Mouse (Mus musculus) common myeloid progenitor, adult 5-6 weeks (primary cell): ENCODE measurements around the gene Tnfsfm13. TPM values are rescaled to one million over a fixed set of nuclear protein-coding genes. Genes with fewer than 3 reads are reported as not detected.
"Not testable (repeated sequence)": the region's sequence is repeated elsewhere in the genome, so short reads cannot be mapped to it uniquely, and the experiment has no call there.

Experiments used
- ATAC-seq: replicated peaks from 2 replicates; pipeline ENCODE4 v1.8.0; 2016; ENCODE audit warnings: low read depth, mild to moderate bottlenecking, moderate TSS enrichment, inconsistent platforms; ENCODE audit not compliant: poor library complexity, severe bottlenecking
- total RNA-seq: library from RNA; stranded (forward); fragments of 200-1000, 187-1606 nt; gene quantifications from 2 replicates; pipeline ENCODE4 v1.2.3, GENCODE M21; 2017

The Tnfsfm13 gene
- total RNA-seq, 1 experiment from 2014 or later: 2.1 TPM

DNA sequence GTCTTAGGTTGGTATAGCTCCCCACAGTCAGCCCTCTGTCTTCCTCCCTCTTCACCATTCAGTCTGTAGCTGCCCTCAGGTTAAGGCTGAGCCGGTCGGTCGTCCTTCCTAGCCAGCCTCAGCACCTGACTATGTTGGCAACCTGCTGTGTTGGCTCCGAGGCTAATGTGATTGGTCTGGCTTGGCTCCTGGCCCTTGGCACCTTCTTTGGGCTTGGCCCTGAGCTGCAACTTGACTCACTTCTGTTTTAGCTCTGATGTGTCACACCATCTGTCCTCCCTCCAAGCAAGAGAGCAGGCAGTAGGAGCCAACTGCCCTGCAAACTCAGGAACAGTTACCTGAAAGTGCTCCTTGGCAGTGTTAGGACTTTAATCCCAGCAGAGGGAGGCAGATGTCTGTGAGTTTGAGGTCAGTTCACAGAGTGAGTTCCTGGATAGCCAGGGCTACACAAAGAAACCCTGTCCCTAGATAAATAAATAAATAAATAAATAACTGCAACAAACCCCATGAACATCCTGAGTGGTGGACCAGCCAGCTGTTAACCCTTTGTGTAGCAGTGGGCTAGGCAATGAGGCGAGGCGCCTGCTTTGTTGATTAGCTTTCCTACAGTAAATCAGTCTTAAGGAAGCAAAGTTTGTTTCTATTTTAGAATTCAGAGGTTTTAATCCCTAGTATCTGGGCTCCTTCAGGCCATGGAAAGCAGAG is 11.0 kb upstream of the Tnfsfm13 start:
- ATAC-seq: no peak

DNA sequence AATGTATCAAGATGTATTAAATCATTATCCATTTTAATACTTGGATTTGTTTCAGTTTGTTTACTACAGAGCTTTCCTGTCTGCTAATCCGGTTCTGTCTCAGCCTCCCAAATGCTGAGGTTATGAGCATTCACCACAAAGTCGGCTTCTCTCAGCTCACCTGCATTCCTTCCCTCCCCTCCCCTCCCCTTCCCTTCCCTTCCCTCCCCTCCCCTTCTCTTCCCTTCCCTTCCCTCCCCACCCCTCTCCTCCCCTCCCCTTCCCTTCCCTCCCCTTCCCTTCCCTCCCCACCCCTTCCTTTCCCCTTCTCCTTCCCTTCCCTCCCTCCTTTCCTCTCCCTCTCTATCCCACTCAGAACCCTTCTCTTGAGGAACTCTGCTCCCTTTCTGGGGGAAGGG is 8.7 kb upstream of the Tnfsfm13 start:
- ATAC-seq: no peak

DNA sequence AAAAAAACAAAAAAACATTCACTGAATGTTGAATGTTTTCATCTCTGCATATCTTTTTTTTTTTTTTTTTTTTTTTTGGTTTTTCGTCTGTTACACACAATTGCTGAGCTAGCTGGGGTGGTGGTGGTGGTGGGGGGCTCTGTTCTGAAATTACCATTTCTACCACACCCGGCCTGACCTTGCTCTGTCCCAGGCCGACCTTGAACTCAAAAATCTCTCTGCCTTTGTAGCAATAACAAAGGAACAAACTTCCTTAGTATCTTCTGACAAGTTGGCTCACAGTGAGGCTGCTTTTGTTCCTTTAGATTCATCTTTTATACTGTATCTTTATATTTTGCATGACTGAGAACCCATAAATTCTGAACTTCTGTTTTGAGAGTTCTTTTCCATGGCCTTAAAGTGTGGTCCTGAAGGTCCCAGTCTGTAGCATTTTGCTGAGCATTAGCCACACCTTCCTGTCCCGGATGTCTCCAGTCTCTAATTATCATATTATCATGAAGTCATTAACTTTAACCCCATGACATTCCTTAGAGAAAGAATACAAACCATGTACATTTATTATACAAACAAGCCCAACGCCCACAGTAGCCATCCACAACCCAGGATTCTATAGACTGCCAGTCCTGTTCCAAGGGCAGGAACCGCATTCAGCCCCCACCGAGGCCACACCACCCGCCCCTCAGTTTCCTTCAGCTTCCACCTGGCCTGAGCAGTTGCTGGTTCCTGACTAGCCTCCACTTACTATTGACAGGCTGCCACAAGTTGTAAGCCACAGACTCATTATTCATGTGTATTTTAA is 8.1 kb upstream of the Tnfsfm13 start:
- ATAC-seq: no peak

DNA sequence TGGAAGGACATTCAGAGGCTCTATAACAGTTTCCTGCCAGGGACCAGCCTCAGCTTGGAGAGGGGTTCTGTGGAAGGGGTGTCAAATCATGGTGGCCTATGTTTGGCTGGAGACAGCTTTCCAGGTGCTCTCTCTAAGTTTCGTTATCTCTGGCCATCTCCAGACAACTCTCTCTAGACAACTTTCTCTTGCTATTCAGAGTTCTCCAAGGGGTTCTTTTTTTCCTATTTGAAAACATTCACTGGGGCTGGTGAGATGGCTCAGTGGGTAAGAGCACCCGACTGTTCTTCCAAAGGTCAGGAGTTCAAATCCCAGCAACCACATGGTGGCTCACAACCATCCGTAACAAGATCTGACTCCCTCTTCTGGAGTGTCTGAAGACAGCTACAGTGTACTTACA is 7.5 kb upstream of the Tnfsfm13 start:
- not testable (repeated sequence) for ATAC-seq

DNA sequence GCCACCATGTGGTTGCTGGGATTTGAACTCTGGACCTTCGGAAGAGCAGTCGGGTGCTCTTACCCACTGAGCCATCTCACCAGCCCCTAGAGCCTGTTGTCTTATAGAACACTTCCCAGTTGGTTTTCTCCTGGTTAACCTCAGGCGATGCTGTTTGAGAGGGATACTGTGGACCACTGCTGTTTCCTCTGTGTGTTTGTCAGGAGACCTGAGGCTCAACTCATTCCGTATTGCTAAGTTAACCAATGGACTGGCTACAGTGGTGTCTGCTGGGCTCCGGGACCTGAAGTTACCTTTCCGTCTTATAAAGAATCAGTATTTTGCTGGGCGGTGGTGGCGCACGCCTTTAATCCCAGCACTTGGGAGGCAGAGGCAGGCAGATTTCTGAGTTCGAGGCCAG is 7.0 kb upstream of the Tnfsfm13 start:
- not testable (repeated sequence) for ATAC-seq

DNA sequence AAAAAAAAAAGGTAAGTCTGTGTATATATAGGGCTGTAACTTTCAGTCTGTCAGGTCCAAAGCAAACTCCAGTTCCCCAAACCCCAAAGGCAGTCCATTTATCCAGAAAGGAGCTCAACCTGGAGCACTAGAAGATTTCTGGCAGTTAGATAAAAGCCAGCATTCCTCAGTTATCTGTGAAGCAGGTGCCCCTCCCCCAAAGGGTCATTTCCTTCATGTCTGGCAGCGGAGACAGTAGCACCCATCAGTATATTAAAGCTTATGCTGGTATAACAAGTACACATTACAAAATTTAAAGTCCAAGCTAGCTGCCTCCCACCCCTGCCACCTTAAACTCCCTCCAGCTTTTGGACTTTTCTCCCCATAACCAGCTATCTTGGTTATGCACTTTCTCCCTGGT is 3.7 kb upstream of the Tnfsfm13 start:
- ATAC-seq: no peak

DNA sequence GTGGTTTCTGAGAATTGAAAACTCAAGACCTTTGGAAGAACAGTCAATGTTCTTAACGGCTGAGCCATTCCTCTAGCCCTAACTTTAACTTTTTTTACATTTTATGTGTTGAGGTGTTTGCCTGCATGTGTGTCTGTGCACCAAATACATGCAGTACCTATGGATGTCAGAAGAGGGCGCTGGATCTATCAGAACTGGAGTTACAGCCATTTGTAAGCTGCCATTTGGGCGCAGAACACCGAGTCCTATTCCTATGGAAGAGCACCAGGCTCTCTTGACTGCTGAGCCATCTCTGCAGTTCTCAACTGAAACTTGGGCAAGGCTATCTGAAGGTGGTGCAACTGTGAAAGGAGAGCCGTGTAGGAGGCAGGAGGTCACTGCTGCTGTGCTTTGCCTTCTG is 2.7 kb upstream of the Tnfsfm13 start:
- ATAC-seq: no peak

DNA sequence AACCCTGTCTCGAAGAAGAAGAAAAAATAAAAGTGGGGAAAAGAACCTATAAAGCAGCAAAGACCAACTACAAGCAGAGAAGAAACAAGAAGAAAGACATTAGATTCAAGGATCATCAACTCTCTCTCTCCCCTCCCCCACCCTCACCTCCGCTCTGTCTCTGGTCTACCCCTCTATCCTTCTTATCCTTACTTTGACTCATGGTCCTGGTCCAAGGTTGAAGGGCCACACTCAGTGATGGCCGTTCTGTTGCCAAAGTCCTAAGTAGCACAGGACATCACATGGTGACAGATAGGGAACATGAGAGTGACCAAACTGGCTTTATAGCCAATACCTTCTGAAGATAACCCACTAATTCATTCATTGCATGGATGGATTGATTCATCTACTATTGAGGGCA is 1.5 kb upstream of the Tnfsfm13 start:
- ATAC-seq: no peak

DNA sequence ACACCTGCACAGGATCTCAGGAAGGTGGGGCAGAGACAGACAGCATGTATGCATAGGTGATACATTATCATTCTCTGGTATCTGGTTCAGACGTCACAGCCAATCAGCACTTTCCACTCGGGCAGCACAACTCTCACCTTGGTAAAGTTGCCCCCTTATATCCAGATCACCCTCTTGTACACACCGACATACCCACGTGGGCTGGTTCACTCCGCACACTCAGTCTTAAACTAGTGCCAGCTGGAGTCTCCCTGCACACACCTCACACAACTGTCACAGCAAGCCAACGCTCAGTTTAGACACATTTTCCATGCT is 895 bp downstream of the Tnfsfm13 start:
- ATAC-seq: no peak

DNA sequence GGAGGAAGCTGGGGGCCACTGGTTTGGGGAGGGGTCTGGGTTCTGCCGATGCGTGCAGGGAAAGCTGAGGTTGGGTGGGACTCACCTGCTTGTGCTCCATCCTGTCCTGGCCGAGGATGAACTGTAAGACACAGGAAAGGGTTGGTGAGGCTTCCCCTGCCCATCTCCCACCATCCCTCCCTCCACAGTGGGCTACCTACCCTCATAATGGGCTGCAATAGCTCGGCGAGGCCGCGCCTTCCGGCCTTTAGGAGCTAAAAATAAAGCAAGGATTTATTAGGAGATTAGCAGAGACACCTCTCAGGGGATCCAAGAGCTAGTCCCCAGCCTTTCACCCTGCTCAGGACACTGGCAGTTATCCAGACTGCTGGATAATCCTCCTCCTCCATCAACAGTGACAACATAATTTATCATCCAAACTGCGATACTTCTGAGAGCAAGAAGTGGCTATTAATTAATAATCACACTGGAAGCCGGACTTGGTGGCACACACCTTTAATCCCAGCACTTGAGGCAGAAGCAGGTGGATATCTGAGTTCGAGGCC is 2.4 kb downstream of the Tnfsfm13 start:
- no peak for ATAC-seq

DNA sequence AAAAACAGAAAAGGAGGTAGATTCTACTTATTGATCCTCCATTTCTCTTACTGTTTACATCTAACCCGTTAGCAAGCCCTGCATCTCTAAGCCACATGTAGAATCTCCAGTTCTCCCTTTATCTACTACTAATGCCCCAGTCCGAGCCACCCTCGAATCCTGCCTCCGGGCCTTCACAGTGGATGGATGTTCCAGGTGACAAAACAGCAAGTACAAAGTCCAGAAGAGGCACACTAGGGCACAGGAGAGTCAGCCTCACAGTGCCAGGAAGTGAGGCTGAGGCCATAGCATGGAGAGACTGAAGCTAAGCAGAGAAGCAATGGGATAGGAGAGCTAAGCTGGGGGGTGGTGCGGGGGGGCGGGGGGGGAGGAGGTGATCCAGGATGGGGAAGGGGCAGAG is 3.0 kb downstream of the Tnfsfm13 start:
- no peak for ATAC-seq

DNA sequence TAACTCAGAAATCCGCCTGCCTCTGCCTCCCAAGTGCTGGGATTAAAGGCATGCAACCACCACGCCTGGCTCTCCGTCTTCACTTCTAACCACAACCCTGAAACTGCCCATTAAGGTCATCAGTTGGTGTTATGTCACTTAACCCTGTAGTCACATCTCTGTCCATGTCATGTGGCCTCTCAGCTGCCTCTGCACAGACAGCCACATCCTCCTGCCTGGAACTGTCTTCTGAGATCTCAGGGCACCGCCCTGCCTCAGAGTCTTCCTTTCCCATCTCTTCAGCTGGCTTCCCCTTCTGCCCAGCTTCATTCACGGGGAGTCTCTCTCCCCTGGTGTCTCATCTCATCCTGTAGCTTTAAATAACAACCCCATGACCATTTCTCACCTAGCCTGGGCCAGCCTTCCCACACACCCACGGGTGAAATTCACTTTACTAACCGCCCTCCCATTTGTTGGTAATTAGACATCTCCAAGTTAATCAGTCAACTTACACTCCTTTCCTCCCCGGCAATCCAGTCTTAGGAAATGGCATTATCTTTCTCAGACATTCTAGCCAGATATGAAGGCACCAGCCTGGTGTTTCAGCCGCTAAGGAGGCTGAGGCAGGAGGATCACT is 3.6 kb downstream of the Tnfsfm13 start:
- ATAC-seq: no peak

DNA sequence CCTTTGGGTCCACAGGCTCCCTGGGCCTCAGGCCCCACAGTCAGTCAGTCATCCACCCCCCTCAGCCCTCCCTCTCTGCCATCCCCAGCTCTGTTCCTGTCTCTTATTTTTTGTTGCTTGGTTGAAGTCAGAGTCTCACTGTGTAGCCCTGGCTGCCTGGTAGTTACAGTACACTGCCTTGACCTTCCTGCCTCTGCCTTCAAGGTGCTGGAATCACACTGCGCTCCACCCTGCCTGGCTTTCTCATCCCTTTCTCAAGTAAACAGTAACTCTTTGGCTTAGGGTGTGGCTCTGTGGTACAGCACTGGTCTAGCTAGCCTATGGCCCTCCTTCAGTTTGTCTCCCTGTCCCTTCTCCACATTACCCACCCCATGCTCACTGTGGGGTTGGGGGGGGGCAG is 6.0 kb downstream of the Tnfsfm13 start:
- no peak for ATAC-seq

DNA sequence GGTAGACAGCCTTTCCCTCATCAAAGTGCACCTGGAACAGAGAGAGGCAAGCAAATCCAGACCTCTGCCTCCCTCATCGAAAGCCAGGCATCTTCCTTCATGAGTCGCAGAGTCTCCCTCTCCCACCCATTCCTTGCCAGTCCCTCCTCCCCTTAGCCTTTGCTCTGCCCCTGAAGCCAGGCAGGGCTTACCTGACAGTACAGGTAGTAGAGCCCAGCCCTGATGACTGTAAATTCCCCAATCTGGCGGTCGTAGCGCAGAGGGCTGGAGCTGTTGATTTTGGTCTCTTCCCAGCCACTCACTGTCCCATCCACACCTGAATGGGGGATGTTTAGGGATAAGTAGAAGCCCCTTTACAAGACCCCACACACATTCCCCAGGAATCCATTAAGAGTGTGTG is 8.8 kb downstream of the Tnfsfm13 start:
- no peak for ATAC-seq

DNA sequence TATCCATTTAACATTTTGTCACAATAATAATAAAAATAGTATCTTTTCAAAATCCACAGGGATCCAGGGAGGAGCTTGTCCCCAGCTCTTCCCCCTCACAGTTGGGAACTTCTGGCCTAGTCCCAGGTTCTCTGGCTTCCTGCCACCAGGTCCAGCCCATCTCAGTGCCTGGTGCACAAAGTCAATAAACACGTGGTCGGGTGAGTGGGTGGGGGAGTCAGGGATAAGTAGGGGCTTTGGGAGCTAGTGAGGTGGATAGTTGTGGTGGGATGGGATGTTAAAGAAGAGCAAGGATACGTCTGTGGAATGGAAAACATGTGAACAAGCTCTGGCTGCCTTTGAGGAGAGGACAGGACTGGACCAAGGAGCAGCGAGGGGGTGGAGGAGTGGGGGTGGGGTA is 9.5 kb downstream of the Tnfsfm13 start:
- ATAC-seq: no peak

DNA sequence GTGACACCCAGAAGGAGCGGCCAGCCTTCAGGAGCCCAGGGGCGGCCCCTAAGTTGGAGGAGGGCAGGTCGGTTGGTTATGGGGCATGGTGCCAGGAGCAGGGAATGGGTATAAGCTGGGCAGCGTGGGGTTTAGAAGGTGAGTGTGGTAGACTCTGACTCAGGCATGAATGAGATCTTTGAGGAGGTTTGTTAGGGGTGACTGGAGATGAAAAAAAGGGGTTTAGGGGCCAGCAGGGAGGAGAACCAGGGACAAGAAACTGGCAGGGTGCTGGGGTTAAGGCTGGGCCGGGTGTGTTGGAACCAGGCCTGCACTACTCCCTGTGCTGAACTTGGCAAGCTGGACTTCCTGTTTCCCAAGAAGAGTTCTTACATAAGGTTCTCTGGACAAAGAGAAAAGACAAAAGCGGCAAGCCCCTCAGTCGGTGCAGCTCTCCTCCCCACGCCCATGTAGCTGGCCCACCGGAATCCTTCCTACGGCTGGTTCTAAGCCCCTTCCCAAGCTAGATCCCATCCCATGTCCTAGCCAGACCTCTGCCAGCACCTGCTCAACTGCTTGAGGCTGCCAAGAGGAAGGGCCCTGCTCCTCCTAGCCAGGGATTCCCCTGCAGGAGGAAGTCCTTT is 10.3 kb downstream of the Tnfsfm13 start, which contains the start of gene Tnfsf13:
TSS of gene Tnfsf13 (minus strand) at position 259 of the 623 bp plus-strand sequence.
- ATAC-seq: peak; percentile 13; the same call in 1 of the 2 replicates

DNA sequence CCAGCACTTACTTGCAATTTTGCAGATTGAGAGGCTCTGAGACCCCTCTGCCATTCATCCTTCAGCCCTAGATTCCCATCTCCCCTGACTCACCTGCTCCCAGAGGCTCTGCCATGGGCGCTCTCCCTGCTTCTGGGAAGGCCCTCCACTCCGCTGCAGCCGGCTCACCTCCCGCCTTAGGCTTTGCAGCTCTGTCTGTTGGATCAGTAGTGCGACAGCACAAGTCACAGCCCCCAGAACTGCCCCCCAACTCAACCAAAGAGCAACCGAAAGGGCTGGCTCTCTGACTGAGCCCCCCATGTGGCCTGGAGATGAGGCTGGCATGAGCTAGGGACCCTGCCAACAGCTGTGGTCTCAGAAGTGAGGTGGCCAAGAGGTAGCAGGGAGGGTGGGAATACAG is 11.0 kb downstream of the Tnfsfm13 start:
- no peak for ATAC-seq

DNA sequence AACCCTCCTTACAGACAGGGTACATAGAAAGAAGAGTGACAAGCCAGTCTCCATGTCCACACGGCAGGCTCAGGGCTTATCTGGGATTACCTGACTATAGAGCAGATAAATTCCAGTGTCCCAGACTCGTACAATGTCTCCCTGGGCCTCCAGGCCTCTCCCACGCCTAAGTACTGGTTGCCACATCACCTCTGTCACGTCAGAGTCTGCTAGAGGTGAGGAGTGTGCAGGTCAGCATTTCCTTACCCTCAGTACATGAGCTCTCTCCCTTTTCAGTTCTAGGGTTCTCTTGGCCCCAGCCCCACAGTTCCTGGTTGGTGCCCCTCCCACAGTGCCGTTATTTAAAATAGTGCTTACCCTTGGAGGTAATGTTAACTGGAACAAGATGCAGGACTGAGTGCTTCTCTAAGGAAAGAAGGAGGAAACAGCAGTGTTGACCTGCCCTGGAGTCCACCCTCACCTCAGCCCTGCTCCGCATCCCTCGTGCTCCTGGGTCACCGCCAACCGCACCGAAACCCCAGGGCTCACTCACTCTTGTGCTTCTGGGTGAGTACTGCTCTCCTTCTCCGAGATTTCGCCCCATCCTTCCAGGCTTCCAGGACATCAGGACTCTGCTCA is 11.7 kb downstream of the Tnfsfm13 start:
- ATAC-seq: no peak

DNA sequence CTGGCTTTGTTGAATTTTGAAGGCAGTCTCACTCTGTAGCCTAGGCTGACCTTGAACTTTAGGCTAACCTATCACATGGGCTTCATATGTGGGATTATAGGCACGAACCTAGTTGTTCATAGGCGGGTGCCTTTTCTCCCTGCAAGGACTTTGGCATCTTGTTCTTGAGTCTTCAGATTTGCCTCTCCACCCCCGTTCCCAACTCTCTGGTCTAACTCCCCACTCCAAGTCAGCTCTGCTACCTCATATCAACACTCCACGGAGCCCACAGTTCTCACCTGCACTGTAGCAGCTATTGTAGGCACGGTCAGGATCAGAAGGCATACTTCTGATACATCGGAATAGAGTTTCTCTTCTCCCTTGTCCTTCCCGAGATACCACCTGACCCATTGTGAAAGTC is 12.3 kb downstream of the Tnfsfm13 start:
- no peak for ATAC-seq

DNA sequence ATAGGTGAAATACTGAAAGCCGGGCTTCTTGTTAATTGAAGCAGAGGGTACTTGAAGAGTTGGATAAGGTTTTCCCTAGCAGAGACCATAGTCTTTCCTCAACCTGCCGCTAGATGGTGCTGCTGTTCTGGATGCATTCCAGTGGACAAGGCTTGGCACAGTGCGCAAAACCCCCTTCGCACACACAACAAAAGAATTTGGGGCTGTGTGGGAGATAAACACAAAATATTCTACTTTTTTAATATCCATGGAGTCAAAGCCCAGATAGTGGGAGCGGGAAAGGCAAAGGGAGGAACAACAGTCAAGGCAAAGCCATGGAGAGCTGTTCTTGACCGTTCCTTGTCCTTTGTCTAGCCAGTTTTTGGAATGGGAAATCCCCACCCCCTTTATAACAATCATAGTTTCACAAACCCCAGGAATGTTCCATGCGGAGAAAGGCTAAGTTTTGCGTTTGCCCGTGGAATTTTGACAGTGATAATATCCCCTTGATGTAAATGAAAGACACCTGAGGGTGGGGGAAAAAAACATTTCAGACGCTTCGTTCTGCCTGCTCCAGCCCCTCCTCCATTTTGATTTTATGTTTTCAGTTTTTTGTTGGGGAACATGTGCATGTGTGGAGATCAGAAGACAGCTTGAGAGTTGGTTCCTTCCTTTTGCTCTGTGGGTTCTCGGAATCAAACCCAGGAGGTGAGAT is 12.9 kb downstream of the Tnfsfm13 start:
- peak; percentile 60 for ATAC-seq
